Mouse (Mus musculus): ENCODE data around the gene Apof. TPM values are rescaled to one million over a fixed set of nuclear protein-coding genes. Genes with fewer than 3 reads are reported as not detected.
"Not testable (repeated sequence)": the region's sequence is repeated elsewhere in the genome, so short reads cannot be mapped to it uniquely, and the experiment has no call there.

Gene Apof
- total and polyA plus RNA-seq, 3 experiments = 0.66 to 1.3 (median 0.99) TPM

DNA sequence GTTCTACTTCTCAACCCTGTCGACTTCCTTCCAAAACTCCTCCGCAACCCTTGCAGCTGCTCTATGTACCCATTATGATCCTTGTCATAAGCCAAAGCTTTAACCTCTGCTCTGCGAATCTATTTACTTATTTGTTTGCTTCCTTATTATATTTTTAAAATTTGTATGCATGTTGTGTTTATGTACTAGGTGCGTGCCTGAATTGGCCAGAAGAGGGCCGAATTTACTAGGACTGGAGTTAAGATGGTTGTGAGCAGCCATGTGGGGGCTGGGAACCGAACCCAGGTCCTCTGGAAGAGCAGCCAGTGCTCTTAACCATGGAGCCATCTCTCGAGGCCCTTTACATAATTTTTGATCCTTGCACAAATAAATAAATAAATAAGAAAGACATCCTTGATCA, 2.4 kb downstream of the Apof start:
- no peak overlapping the region for H3K27ac ChIP-seq (ENCODE audit: insufficient read depth, low read depth)
- in situ Hi-C loops (cut with MboI; ENCODE audit: low pct_ligation_motif_present, low pct_unique_long_range_greater_than_20kb, low sequenced_read_pairs) = no loop called here

DNA sequence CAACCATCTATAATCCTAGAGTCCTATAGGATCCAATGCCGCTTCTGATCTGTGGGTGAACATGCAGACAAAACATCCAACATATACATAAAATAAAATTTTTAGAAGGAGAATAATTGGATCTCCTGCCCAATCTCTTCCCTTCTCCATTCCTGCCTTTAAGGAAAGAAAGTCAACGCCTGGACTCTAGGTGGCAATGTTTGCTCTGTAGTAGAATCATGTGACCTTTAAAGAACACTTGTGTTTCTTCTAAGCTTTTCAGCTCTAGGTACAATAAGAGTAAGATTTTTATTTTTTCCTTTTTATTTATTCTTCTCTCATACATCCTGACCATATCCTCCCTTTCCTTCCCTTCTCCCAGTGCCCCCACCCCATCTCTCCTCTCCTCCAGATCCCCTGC, 3.4 kb downstream of the Apof start:
- no peak overlapping the region for H3K9ac ChIP-seq (ENCODE audit: insufficient read depth, low read depth)
- peaks cover 4 to 24% of the 10 kb centered on the region in 2 experiments for H3K36me3 ChIP-seq (replicated peaks in 1 of 2; ENCODE audit: control insufficient read depth in 1 of 2, insufficient read depth in 1 of 2, low read length in 1 of 2)
- no peak overlapping the region for H3K4me2 ChIP-seq (ENCODE audit: insufficient read depth, low read depth, poor library complexity, severe bottlenecking)
- no peak overlapping the region for H3K27ac ChIP-seq (ENCODE audit: insufficient read depth, low read depth)
- no peaks in the 10 kb centered on the region for H3K27me3 ChIP-seq (replicated peaks)
- TF ChIP-seq USF2 (conservative IDR thresholded peaks at IDR 0.05; ENCODE audit: low read depth, low read length) = peak; percentile 22; the same call in 1 of the 2 replicates
- TF ChIP-seq USF1 (IDR thresholded peaks at IDR 0.05; ENCODE audit: low read depth, low read length) = peak; percentile 39; the same call in 1 of the 2 replicates
- peak in 1 of 2 experiments; percentile 48; a peak in 2 of 4 replicates for TF ChIP-seq CTCF (conservative IDR thresholded peaks at IDR 0.05 in 1 of 2, IDR thresholded peaks at IDR 0.05 in 1 of 2; ENCODE audit: low read depth in 2 of 2, low read length in 2 of 2)
- peak; percentile 22 for TF ChIP-seq RAD21 (IDR thresholded peaks at IDR 0.05; ENCODE audit: low read depth, low read length)
- TF ChIP-seq ZNF384 (IDR thresholded peaks at IDR 0.05; ENCODE audit: low read depth, low read length) = no peak
- in situ Hi-C loops (cut with MboI; ENCODE audit: low pct_ligation_motif_present, low pct_unique_long_range_greater_than_20kb, low sequenced_read_pairs) = no loop called here
- H3K9me3 ChIP-seq (replicated peaks; ENCODE audit: low read length) = no peaks in the 10 kb centered on the region
- H3K4me1 ChIP-seq (ENCODE audit: control insufficient read depth in 1 of 2, insufficient read depth in 2 of 2) = peaks cover 5 to 21% of the 10 kb centered on the region in 2 experiments; a peak in 2 of 4 replicates
- dilution Hi-C loops (cut with MboI; ENCODE audit: extremely low pct_ligation_motif_present, extremely low pct_unique_long_range_greater_than_20kb, low sequenced_read_pairs) = no loop called here
- no peak overlapping the region for H3K4me3 ChIP-seq (replicated peaks in 1 of 3; ENCODE audit: low read depth in 2 of 3, low read length in 2 of 3, poor library complexity in 1 of 3)
- peaks cover 3% of the 10 kb centered on the region for H3K79me2 ChIP-seq (replicated peaks; ENCODE audit: control insufficient read depth, extremely low read depth, insufficient read depth, poor library complexity, severe bottlenecking)
- DNase-seq (ENCODE audit: extremely low read depth) = no peak

More for the DNA sequence above, 2.4 kb downstream of the Apof start:
- no peaks in the 10 kb centered on the region for H3K27me3 ChIP-seq (replicated peaks)
- peak; percentile 34 for DNase-seq (ENCODE audit: extremely low read depth)
- peak overlapping the region; percentile 48 for H3K9ac ChIP-seq (ENCODE audit: insufficient read depth, low read depth)
- H3K4me1 ChIP-seq (ENCODE audit: control insufficient read depth in 1 of 2, insufficient read depth in 2 of 2) = peaks cover 5 to 21% of the 10 kb centered on the region in 2 experiments; a peak in 2 of 4 replicates
- TF ChIP-seq CTCF (conservative IDR thresholded peaks at IDR 0.05 in 1 of 2, IDR thresholded peaks at IDR 0.05 in 1 of 2; ENCODE audit: low read depth in 2 of 2, low read length in 2 of 2) = 0 out of 4 replicates have a peak, but pooled peaks of 1 of the 2 experiments have one; percentile 10
- TF ChIP-seq POLR2A (IDR thresholded peaks at IDR 0.05; ENCODE audit: low read depth, low read length) = no peak
- H3K9me3 ChIP-seq (replicated peaks; ENCODE audit: low read length) = no peaks in the 10 kb centered on the region
- peak overlapping the region; percentile 19 for H3K4me2 ChIP-seq (ENCODE audit: insufficient read depth, low read depth, poor library complexity, severe bottlenecking)
- dilution Hi-C loops (cut with MboI; ENCODE audit: extremely low pct_ligation_motif_present, extremely low pct_unique_long_range_greater_than_20kb, low sequenced_read_pairs) = no loop called here
- peaks cover 3% of the 10 kb centered on the region for H3K79me2 ChIP-seq (replicated peaks; ENCODE audit: control insufficient read depth, extremely low read depth, insufficient read depth, poor library complexity, severe bottlenecking)
- peak overlapping the region; percentile 74 to 89 (median 88) for H3K4me3 ChIP-seq (replicated peaks in 1 of 3; ENCODE audit: low read depth in 2 of 3, low read length in 2 of 3, poor library complexity in 1 of 3)
- H3K36me3 ChIP-seq (replicated peaks in 1 of 2; ENCODE audit: control insufficient read depth in 1 of 2, insufficient read depth in 1 of 2, low read length in 1 of 2) = peaks cover 0 to 15% of the 10 kb centered on the region in 2 experiments

DNA sequence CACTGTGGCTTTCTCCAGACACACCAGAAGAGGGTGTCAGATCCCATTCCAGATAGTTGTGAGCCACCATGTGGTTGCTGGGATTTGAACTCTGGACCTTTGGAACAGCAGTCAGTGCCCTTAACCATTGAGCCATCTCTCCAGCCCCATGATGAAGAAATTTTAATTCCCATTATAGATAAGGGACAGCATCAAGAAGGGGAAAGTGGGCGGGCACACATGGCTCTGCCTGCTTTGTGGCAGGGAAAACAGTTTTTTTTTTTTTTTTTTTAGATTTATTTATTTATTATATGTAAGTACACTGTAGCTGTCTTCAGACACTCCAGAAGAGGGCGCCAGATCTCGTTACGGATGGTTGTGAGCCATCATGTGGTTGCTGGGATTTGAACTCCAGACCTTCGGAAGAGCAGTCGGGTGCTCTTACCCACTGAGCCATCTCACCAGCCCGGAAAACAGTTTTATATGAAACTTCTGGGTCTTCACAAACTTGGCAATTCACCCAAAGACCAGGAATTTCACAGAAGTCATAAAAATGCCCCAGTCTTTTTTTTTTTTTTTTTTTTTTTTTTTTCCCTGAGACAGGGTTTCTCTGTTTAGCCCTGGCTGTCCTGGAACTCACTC, 4.5 kb downstream of the Apof start:
- H3K9me3 ChIP-seq (replicated peaks; ENCODE audit: low read length); DNase-seq (ENCODE audit: extremely low read depth); H3K27ac ChIP-seq (ENCODE audit: insufficient read depth, low read depth); H3K9ac ChIP-seq (ENCODE audit: insufficient read depth, low read depth); dilution Hi-C loops (cut with MboI; ENCODE audit: extremely low pct_ligation_motif_present, extremely low pct_unique_long_range_greater_than_20kb, low sequenced_read_pairs); H3K79me2 ChIP-seq (replicated peaks; ENCODE audit: control insufficient read depth, extremely low read depth, insufficient read depth, poor library complexity, severe bottlenecking); H3K27me3 ChIP-seq (replicated peaks); H3K4me2 ChIP-seq (ENCODE audit: insufficient read depth, low read depth, poor library complexity, severe bottlenecking); H3K4me3 ChIP-seq (replicated peaks in 1 of 3; ENCODE audit: low read depth in 2 of 3, low read length in 2 of 3, poor library complexity in 1 of 3); in situ Hi-C loops (cut with MboI; ENCODE audit: low pct_ligation_motif_present, low pct_unique_long_range_greater_than_20kb, low sequenced_read_pairs): not testable (repeated sequence)
- Histone ChIP-seq H3K4me1 (ENCODE audit: control insufficient read depth in 1 of 2, insufficient read depth in 2 of 2) (peaks cover 5 to 21% of the 10 kb centered on the region in 2 experiments; a peak in 2 of 4 replicates), H3K36me3 (replicated peaks in 1 of 2; ENCODE audit: control insufficient read depth in 1 of 2, insufficient read depth in 1 of 2, low read length in 1 of 2) (peaks cover 8 to 33% of the 10 kb centered on the region in 2 experiments)
- 0 out of 2 replicates have a peak, but pooled peaks have one; percentile 27 for TF ChIP-seq ZNF384 (IDR thresholded peaks at IDR 0.05; ENCODE audit: low read depth, low read length)

DNA sequence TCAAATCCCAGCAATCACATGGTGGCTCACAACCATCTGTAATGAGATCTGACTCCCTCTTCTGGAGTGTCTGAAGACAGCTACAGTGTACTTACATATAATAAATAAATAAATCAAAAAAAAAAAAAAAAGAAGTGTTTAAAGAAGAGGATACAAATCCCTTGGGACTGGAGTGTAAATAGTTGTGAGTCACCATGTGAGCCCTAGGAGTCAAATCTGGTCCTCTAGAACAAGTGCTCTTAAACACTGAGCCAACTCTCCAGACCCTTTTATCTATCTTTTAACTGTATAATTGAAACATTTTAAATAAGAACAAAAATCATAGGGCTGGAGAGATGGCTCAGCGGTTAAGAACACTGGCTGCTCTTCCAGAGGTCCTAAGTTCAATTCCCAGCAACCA, 6.9 kb downstream of the Apof start:
- H3K27ac ChIP-seq (ENCODE audit: insufficient read depth, low read depth); DNase-seq (ENCODE audit: extremely low read depth); H3K9me3 ChIP-seq (replicated peaks; ENCODE audit: low read length); dilution Hi-C loops (cut with MboI; ENCODE audit: extremely low pct_ligation_motif_present, extremely low pct_unique_long_range_greater_than_20kb, low sequenced_read_pairs); H3K9ac ChIP-seq (ENCODE audit: insufficient read depth, low read depth); H3K4me3 ChIP-seq (replicated peaks in 1 of 3; ENCODE audit: low read depth in 2 of 3, low read length in 2 of 3, poor library complexity in 1 of 3); H3K79me2 ChIP-seq (replicated peaks; ENCODE audit: control insufficient read depth, extremely low read depth, insufficient read depth, poor library complexity, severe bottlenecking); in situ Hi-C loops (cut with MboI; ENCODE audit: low pct_ligation_motif_present, low pct_unique_long_range_greater_than_20kb, low sequenced_read_pairs); H3K27me3 ChIP-seq (replicated peaks); H3K4me2 ChIP-seq (ENCODE audit: insufficient read depth, low read depth, poor library complexity, severe bottlenecking): not testable (repeated sequence)
- H3K4me1 ChIP-seq (ENCODE audit: control insufficient read depth in 1 of 2, insufficient read depth in 2 of 2) = peaks cover 5 to 12% of the 10 kb centered on the region in 2 experiments; a peak in 1 of 4 replicates
- peaks cover 23 to 55% of the 10 kb centered on the region in 2 experiments for H3K36me3 ChIP-seq (replicated peaks in 1 of 2; ENCODE audit: control insufficient read depth in 1 of 2, insufficient read depth in 1 of 2, low read length in 1 of 2)
